Mouse (Mus musculus) lung, postnatal 0 days (tissue): ENCODE results near the gene Rps27rt.

Source experiments
- CTCF ChIP-seq: IDR thresholded peaks from 2 replicates; pipeline ENCODE4 v1.5.1; 2016; ENCODE audit warnings: antibody characterized with exemption, mild to moderate bottlenecking
- EP300 ChIP-seq: IDR thresholded peaks from 2 replicates; pipeline ENCODE4 v1.6.1; 2016; ENCODE audit warnings: antibody characterized with exemption, mild to moderate bottlenecking, control low read depth

DNA sequence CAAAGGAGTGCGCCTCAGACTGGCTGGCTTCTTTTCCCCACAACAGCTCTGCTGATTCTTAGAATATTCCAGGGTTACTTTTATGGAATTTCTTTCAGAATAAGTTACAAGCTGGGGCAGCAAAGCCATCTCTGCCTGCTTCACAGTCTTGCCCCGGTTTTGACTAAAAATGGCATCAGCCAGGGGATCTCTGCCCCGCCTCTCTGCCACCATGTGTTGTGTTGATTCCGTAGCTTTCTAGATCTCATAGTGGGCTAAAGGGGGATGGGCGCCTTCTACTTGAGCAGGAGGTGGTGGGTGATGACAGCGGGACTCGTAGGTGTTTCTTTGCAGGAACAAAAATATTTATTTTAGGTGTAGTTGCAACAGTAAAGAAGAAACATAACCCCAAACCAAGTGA is 25.7 kb upstream of the Rps27rt start:
- no peak for TF ChIP-seq CTCF
- no peak for TF ChIP-seq EP300
